Mouse (Mus musculus): ENCODE results near the gene Spata9.

DNA sequence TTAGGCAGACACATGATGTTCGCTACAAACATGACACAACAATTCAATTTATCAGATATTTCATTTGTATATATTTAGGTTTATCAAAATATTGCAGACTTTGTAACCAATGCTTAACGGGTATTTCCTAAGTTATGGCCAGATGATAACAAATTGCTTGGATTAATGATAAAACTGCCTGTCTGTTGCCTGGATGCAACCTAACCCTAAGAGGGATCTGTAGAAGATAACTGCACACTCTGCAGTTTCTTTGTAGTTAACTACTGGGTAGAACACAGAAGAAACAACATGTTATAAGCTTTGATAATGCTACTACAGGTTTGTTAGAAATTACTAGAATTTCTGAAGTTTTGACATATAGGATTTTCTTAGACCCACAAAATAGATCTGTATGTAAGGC is 9.3 kb downstream of the Spata9 start:
- TF ChIP-seq CTCF (IDR thresholded peaks at IDR 0.05; ENCODE audit: low read depth) = no peak
- TF ChIP-seq EP300 (IDR thresholded peaks at IDR 0.05; ENCODE audit: low read depth) = peak; percentile 49; the same call in 1 of the 2 replicates
